Mouse (Mus musculus) CH12F3 (cell line): ENCODE data around the gene Gm43517.

Experiments
- in situ Hi-C: fragments of 300-500 bp; cut with MboI; formaldehyde crosslinking; loops from 2 replicates; pipeline ENCODE4 v1.14.3; 2020; ENCODE audit warnings: low sequenced_read_pairs

The Gm43517 gene

DNA sequence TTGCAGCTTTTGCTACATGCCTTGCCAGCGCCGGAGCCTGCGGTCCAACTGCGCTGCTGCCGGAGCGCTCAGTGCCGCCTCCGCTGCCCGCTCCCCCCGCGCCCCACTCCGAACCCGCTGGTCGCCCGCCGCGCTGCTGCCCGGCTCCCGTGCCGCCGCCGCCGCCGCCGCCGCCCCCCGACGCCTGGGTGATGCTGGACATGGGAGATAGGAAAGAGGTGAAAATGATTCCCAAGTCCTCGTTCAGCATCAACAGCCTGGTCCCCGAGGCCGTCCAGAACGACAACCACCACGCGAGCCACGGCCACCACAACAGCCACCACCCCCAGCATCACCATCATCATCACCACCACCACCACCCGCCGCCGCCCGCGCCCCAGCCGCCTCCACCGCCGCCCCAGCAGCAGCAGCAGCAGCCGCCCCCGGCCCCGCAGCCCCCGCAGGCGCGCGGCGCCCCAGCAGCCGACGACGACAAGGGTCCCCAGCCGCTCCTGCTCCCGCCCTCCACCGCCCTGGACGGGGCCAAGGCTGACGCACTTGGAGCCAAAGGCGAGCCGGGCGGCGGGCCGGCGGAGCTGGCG lies 589 bp upstream of the Gm43517 start:
- in situ Hi-C loops = no loop called here

- in situ Hi-C loops = no loop called here
These were observed 637 bp downstream of the Gm43517 start for GRCm38 (mm10) chr12:49385631-49385990.

GRCm38 (mm10) chr12:49386081-49386805 lies 1.3 kb downstream of the Gm43517 start:
- in situ Hi-C loops = no loop called here

GRCm38 (mm10) chr12:49387856-49388598 lies 3.1 kb downstream of the Gm43517 start:
- in situ Hi-C loops = no loop called here

GRCm38 (mm10) chr12:49389666-49390065 lies 4.7 kb downstream of the Gm43517 start:
- in situ Hi-C loops = no loop called here

GRCm38 (mm10) chr12:49390257-49390656 lies 5.3 kb downstream of the Gm43517 start:
- in situ Hi-C loops = no loop called here

GRCm38 (mm10) chr12:49390926-49391304 lies 5.9 kb downstream of the Gm43517 start:
- in situ Hi-C loops = no loop called here

GRCm38 (mm10) chr12:49391305-49392040 lies 6.5 kb downstream of the Gm43517 start:
- in situ Hi-C loops = no loop called here

DNA sequence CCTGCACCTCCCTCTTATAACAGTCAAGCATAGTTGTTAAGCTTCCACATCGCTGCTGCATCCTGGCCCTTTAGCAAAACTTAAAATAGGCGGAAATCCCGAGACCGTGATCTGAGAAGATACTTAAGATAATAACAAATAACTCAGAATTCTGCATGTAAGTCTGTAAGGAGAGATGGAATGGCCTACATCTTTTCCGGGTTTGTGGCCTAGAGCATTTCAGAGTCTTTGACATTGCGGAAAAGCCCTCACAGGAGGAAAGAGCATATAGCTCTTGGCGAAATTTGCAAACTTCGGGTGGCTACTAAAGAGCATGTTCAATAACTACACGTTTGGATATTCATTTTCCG lies 7.0 kb downstream of the Gm43517 start:
- in situ Hi-C loops = no loop called here

DNA sequence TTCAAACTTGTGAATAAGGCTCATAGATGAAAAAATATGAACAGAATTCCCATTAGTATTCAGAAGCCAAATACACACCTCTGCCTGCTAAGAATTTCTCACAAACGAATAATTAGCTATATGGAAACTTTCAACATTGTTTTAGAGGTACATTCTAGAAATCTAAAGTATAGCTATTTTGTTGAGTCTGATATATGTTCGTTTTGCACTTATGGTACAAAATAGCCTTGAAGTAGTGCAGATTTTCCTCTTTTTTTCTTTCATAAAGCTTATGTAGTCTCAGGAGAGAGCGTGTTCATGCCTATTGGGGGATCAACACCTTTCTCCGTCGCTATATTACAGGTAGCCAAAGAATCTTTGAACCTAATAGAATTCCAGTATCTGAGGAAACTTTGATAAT lies 7.9 kb downstream of the Gm43517 start:
- in situ Hi-C loops = no loop called here

- in situ Hi-C loops = no loop called here
These were observed 8.7 kb downstream of the Gm43517 start for GRCm38 (mm10) chr12:49393639-49394038.

- in situ Hi-C loops = no loop called here
These were observed 9.2 kb downstream of the Gm43517 start for GRCm38 (mm10) chr12:49394181-49394580.

DNA sequence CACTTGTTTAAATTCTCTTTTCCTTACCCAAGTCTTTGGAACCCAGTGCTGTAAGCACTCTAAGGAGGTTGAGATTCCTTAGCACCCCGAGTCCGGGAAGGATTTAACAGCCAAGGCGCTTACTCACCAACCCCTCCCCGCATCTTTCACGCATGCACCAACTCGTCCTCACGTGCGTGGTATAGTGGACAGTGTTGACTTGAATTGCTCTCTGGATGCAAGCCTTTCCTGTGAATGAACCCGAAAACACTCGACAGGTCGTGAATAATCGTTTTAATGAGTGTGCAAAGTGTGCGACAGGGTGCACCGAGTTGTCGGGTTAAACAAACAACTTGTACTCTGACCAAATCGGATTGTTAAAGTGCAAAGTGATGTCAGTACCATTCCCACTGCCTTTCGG lies 9.9 kb downstream of the Gm43517 start:
- in situ Hi-C loops = no loop called here

DNA sequence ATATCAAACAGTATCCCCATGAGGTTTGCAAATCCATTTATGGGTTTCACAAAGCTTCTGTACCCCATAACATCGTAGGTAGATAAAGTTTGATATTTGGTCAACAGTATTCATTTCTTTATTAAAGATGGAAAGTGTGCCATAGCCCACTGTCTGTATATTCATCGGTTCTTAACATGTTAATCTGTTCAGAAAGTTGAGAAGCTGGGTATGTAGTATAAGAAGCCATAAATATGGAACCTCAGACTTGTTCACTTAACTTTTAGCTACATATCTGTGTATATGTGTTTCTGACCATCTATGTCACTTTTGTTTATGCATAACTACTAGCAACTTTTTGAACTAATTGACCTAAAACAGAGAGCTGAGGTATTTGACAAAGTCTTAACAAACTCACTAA lies 11.0 kb downstream of the Gm43517 start:
- in situ Hi-C loops = no loop called here

DNA sequence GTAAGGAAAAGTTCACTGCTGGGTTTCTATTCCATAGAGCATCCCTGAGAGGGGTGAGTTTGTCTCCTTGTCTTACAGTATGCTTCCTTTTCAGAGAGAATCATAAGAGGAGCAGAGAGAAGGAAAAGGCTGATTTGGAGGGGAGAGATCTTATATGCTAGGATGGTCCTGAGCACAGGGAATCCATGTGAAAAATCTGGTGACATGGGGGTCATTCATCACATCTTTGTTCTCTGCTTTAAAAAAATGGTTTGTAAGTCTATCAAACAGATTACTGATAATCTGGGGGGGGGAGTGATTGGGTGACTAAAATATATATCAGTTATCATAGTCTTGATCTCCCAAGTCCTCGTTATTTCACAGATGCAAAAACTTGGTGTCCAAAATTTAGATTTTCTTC lies 11.8 kb downstream of the Gm43517 start:
- in situ Hi-C loops = no loop called here

- in situ Hi-C loops = no loop called here
These were observed 12.6 kb downstream of the Gm43517 start for GRCm38 (mm10) chr12:49397443-49398162.

DNA sequence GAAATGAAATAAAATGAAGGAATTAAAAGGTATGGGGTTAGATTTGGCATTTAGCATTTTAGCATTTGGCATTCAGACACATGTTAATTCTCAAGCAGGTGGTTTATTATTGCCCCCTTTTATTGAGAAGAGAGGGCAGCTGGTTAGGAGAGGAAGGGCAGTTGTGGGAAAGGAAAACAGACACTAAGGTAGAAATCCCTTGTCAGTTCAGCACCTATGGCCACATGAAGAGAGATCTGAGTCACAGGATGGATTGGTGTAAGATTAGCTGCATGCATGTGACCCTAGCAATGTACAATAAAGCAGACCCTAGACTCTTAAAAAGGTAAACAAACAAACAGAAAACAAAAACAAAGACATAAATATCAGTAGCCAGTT lies 13.2 kb downstream of the Gm43517 start:
- in situ Hi-C loops = no loop called here

DNA sequence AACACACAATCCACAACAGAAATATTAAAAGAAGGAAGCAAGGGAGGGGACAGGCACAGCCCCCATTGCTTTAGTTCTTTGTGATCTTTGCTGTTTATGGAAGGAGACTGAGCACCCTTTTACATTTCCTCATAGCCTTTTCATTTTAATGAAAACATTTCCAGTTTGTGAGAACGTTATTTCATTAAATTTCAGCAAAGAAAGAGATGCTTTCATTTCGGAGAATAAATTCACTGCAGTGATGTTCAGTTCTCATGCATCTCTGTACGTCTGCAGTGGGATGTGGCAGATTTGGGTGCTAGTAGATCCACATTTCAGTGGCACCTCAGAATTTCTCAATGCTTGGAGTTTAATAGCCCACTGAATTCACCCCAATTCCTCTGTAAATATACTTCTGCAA lies 13.7 kb downstream of the Gm43517 start:
- in situ Hi-C loops = no loop called here

DNA sequence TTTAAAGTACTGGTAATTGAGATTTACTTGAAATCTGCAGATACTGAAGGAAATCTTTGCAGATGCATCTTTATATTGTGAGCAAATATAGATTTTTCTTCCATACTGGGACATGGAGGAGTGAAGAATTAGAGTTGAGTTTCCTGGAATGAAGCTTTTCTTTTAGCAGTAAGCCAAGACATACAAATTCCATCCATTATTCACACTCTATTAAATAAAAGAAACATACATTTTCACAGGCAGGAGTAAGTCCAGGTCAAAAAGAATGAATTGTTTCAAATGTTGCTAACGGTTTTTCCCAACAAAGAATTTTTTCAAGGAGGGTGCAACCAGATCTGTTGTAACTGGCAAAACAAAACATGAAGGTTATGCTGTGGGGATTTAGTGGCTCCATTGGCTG lies 14.6 kb downstream of the Gm43517 start:
- in situ Hi-C loops = no loop called here

GRCm38 (mm10) chr12:49400036-49400852 lies 15.3 kb downstream of the Gm43517 start:
- in situ Hi-C loops = no loop called here
